Mouse (Mus musculus): ENCODE results near the gene Gm20388. TPM values are rescaled to one million over a fixed set of nuclear protein-coding genes. Genes with fewer than 3 reads are reported as not detected.
"Not testable (repeated sequence)": the region's sequence is repeated elsewhere in the genome, so short reads cannot be mapped to it uniquely, and the experiment has no call there.

The Gm20388 gene
- polyA plus RNA-seq, 1 experiment from 2014 or later: 47.1 TPM

- Histone ChIP-seq H3K4me3 (ENCODE audit: inconsistent target) (no peak overlapping the region), H3K79me2 (ENCODE audit: inconsistent target) (no peaks in the 10 kb centered on the region), H3K27ac (no peak overlapping the region), H3K36me3 (ENCODE audit: inconsistent target) (no peaks in the 10 kb centered on the region)
- WGBS (ENCODE audit: missing documents): 96% methylated on average over 4 of the region's 4 CpGs
Measured at GRCm38 (mm10) chr8:120333681-120334080, 423.0 kb downstream of the Gm20388 start.

- not testable (repeated sequence) for H3K27ac ChIP-seq; H3K4me3 ChIP-seq (ENCODE audit: inconsistent target)
- 81% methylated on average over 3 of the region's 3 CpGs for WGBS (ENCODE audit: missing documents)
Measured at GRCm38 (mm10) chr8:120334261-120334660, 423.6 kb downstream of the Gm20388 start.

GRCm38 (mm10) chr8:120334878-120335261, 424.2 kb downstream of the Gm20388 start:
- Histone ChIP-seq H3K4me3 (ENCODE audit: inconsistent target) (no peak overlapping the region), H3K27ac (no peak overlapping the region), H3K79me2 (ENCODE audit: inconsistent target) (no peaks in the 10 kb centered on the region), H3K36me3 (ENCODE audit: inconsistent target) (no peaks in the 10 kb centered on the region)
- WGBS (ENCODE audit: missing documents): 40% methylated on average over 5 of the region's 5 CpGs

More at GRCm38 (mm10) chr8:120334261-120334660, 423.6 kb downstream of the Gm20388 start:
- not testable (repeated sequence) for H3K36me3 ChIP-seq (ENCODE audit: inconsistent target); H3K79me2 ChIP-seq (ENCODE audit: inconsistent target)

- Histone ChIP-seq H3K79me2 (ENCODE audit: inconsistent target) (no peaks in the 10 kb centered on the region), H3K27ac (no peak overlapping the region), H3K36me3 (ENCODE audit: inconsistent target) (no peaks in the 10 kb centered on the region), H3K4me3 (ENCODE audit: inconsistent target) (no peak overlapping the region)
- WGBS (ENCODE audit: missing documents): 10% methylated on average over 17 of the region's 17 CpGs
Measured at GRCm38 (mm10) chr8:120335262-120336086, 424.8 kb downstream of the Gm20388 start.

- no peak overlapping the region for H3K27ac ChIP-seq
- no peaks in the 10 kb centered on the region for H3K79me2 ChIP-seq (ENCODE audit: inconsistent target)
- 10% methylated on average over 8 of the region's 9 CpGs for WGBS (ENCODE audit: missing documents)
- no peaks in the 10 kb centered on the region for H3K36me3 ChIP-seq (ENCODE audit: inconsistent target)
- H3K4me3 ChIP-seq (ENCODE audit: inconsistent target): no peak overlapping the region
Measured at GRCm38 (mm10) chr8:120336087-120336380, 425.4 kb downstream of the Gm20388 start.

GRCm38 (mm10) chr8:120336909-120337555, 426.4 kb downstream of the Gm20388 start:
- WGBS (ENCODE audit: missing documents): 17% methylated on average over 5 of the region's 5 CpGs
- Histone ChIP-seq H3K4me3 (ENCODE audit: inconsistent target) (no peak overlapping the region), H3K79me2 (ENCODE audit: inconsistent target) (no peaks in the 10 kb centered on the region), H3K27ac (no peak overlapping the region), H3K36me3 (ENCODE audit: inconsistent target) (no peaks in the 10 kb centered on the region)

GRCm38 (mm10) chr8:120337627-120338026, 427.0 kb downstream of the Gm20388 start:
- WGBS (ENCODE audit: missing documents): 71% methylated on average over 5 of the region's 5 CpGs
- no peaks in the 10 kb centered on the region for H3K36me3 ChIP-seq (ENCODE audit: inconsistent target)
- no peak overlapping the region for H3K27ac ChIP-seq
- no peaks in the 10 kb centered on the region for H3K79me2 ChIP-seq (ENCODE audit: inconsistent target)
- H3K4me3 ChIP-seq (ENCODE audit: inconsistent target): no peak overlapping the region

- Histone ChIP-seq H3K36me3 (ENCODE audit: inconsistent target) (no peaks in the 10 kb centered on the region), H3K4me3 (ENCODE audit: inconsistent target) (no peak overlapping the region), H3K27ac (no peak overlapping the region), H3K79me2 (ENCODE audit: inconsistent target) (no peaks in the 10 kb centered on the region)
- 86% methylated on average over 7 of the region's 7 CpGs for WGBS (ENCODE audit: missing documents)
Measured at GRCm38 (mm10) chr8:120338678-120339077, 428.0 kb downstream of the Gm20388 start.

GRCm38 (mm10) chr8:120339743-120340142, 429.1 kb downstream of the Gm20388 start:
- H3K27ac ChIP-seq: no peak overlapping the region
- WGBS (ENCODE audit: missing documents): 86% methylated on average over 5 of the region's 8 CpGs
- no peak overlapping the region for H3K4me3 ChIP-seq (ENCODE audit: inconsistent target)
- H3K79me2 ChIP-seq (ENCODE audit: inconsistent target): no peaks in the 10 kb centered on the region
- no peaks in the 10 kb centered on the region for H3K36me3 ChIP-seq (ENCODE audit: inconsistent target)

- WGBS (ENCODE audit: missing documents): 97% methylated on average over 10 of the region's 10 CpGs
- H3K36me3 ChIP-seq (ENCODE audit: inconsistent target): no peaks in the 10 kb centered on the region
Measured at GRCm38 (mm10) chr8:120341124-120341523, 430.5 kb downstream of the Gm20388 start.

GRCm38 (mm10) chr8:120342847-120343548, 432.4 kb downstream of the Gm20388 start:
- no peaks in the 10 kb centered on the region for H3K79me2 ChIP-seq (ENCODE audit: inconsistent target)

More at GRCm38 (mm10) chr8:120341124-120341523, 430.5 kb downstream of the Gm20388 start:
- Histone ChIP-seq H3K4me3 (ENCODE audit: inconsistent target) (no peak overlapping the region), H3K79me2 (ENCODE audit: inconsistent target) (no peaks in the 10 kb centered on the region), H3K27ac (no peak overlapping the region)

GRCm38 (mm10) chr8:120343582-120343981, 432.9 kb downstream of the Gm20388 start:
- H3K36me3 ChIP-seq (ENCODE audit: inconsistent target): no peaks in the 10 kb centered on the region
- no peak overlapping the region for H3K4me3 ChIP-seq (ENCODE audit: inconsistent target)
- no peaks in the 10 kb centered on the region for H3K79me2 ChIP-seq (ENCODE audit: inconsistent target)
- WGBS (ENCODE audit: missing documents): 24% methylated on average over 12 of the region's 12 CpGs
- H3K27ac ChIP-seq: no peak overlapping the region

More at GRCm38 (mm10) chr8:120342847-120343548, 432.4 kb downstream of the Gm20388 start:
- H3K27ac ChIP-seq: no peak overlapping the region
- no peaks in the 10 kb centered on the region for H3K36me3 ChIP-seq (ENCODE audit: inconsistent target)
- WGBS (ENCODE audit: missing documents): 35% methylated on average over 7 of the region's 7 CpGs
- no peak overlapping the region for H3K4me3 ChIP-seq (ENCODE audit: inconsistent target)

GRCm38 (mm10) chr8:120344166-120344565, 433.5 kb downstream of the Gm20388 start:
- Histone ChIP-seq H3K79me2 (ENCODE audit: inconsistent target) (no peaks in the 10 kb centered on the region), H3K27ac (no peak overlapping the region), H3K4me3 (ENCODE audit: inconsistent target) (no peak overlapping the region), H3K36me3 (ENCODE audit: inconsistent target) (no peaks in the 10 kb centered on the region)
- WGBS (ENCODE audit: missing documents): 18% methylated on average over 4 of the region's 4 CpGs

GRCm38 (mm10) chr8:120344583-120344982, 433.9 kb downstream of the Gm20388 start:
- no peak overlapping the region for H3K27ac ChIP-seq
- no peaks in the 10 kb centered on the region for H3K79me2 ChIP-seq (ENCODE audit: inconsistent target)
- 32% methylated on average over 13 of the region's 13 CpGs for WGBS (ENCODE audit: missing documents)
- H3K4me3 ChIP-seq (ENCODE audit: inconsistent target): no peak overlapping the region
- no peaks in the 10 kb centered on the region for H3K36me3 ChIP-seq (ENCODE audit: inconsistent target)

All from macrophage (primary cell).